Mouse (Mus musculus): ENCODE data around the gene Myom1. TPM values are rescaled to one million over a fixed set of nuclear protein-coding genes. Genes with fewer than 3 reads are reported as not detected.

The Myom1 gene
- total RNA-seq, 2 experiments from 2014 or later: 2.0 to 4.1 TPM

DNA sequence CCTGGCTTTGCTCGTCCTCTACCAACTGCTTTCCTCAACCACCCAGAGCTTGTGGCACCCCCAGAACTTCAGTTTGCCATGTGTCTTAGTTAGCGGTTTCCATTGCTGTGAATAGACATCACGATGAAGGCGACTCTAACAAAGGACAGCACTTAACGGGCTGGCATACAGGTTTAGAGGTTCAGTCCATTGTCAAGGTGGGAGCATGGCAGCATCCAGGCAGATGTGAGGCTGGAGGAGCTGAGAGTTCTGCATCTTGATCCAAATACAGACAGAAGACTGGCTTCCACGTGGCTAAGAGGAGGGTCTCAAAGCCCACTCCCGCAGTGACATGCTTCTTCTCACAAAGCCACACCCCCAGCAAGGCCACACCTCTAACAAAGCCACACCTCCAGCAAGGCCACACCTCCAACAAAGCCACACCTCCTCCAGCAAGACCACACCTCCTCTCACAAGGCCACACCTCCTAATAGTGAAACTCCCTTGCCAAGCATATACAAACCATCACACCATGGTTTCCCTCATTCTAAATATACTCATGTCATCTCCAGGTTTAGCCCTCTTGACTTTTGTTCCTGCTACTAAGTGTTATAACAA, 8.3 kb downstream of the Myom1 start:
- intact Hi-C loops (cut with DNase I): no loop called here
- DNase-seq (ENCODE audit: low spot score in 2 of 2): no peak

DNA sequence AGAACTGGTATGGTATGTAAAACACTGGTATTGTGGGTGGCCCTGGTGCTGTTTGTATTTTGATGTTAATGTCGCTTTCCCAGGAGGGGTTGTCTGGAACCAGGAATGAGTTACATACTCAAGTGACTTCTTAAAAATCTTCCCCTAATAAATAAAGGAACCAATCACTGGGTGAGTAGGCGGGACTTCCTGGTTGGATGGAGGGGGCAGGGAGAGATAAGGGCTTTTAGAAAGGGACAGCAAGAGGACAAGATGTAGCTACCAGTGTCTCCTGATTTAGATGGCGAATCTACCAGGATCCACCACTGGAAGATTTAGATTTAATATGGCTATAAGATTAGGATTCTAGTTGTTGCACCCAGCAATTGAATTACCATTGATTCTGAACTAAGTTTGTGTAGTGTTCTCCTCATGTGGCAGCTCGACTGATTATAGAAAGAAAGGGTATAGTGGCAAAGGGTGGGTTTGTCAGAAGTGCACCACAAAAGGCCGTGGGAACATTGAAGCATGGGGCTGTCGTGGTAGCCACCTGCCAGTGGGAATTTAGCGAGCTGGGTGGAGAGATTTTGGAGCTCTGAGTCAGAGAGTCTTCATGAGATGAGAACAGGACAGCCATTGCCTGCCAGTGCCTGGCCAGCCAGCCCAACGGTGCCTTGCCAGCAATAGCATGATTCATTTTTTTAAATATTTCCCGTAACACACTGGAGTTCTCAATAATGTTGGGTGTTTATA, 9.7 kb downstream of the Myom1 start:
- intact Hi-C loops (cut with DNase I): no loop called here
- no peak for DNase-seq (ENCODE audit: low spot score in 2 of 2)

DNA sequence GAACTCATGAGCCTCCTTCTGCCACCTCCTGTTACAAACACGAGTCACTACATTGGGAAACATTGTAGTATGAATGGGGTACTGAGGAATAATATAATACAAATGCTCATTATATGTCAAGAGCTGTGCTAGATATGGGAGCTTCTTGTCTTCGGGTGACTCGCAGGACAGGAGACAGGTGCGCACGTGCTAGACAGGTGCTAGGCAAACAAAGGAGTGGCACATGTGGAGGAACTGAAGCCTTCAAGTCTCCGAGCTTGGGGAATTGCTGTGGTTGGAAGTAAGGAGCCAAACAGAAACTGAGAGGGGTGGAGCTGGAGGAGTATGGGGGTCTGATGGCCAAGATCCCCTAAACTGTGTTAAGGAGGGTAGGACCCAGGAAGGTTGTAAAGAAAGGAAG, 10.7 kb downstream of the Myom1 start:
- no peak for DNase-seq (ENCODE audit: low spot score in 2 of 2)
- intact Hi-C loops (cut with DNase I): no loop called here

DNA sequence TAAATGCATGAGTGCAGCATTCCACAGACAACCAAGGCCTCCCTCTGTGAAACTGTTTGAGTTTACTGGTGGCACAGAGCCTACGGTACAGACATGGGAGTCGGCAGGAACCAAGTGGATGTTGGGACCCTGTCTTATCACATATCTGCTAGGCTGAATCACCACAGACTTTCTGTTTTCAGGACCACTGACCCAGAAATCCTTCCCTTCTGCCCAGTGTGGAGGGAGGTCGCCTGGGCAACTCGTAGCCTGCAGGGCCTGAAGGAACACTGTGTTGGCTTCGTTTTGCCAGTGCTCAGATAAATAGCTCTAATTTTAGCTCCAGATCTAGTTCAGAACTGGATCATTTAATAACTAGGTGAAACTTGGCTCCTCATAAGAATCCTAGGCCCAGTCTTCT, 12.5 kb downstream of the Myom1 start:
- no peak for DNase-seq (ENCODE audit: low spot score in 2 of 2)
- intact Hi-C loops (cut with DNase I): no loop called here

DNA sequence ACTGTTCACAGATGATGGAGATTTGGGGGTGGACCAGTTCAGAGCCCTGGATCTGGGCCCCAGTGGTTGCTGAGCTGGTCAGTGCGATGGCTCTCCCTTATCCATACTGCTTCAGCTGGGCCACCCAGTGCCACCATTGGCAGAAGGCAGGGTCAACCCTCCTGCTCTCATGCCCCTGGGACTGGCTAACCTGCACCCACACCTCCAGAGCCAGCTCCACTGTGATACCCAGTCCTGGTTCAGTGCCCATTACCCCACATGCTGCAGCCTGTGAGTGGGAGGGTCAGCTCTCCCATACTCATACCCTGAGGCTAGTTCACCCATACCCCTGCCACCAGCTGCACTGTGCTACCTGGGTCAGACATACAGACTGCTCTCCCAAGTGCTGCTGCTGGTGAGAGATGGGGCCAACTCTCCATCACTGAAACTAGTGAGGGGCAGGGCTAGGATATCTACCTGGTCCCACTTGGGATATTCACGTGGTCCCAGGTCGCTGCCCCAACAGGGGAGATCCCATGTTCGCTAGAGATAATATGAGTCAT, 15.1 kb downstream of the Myom1 start:
- DNase-seq (ENCODE audit: low spot score in 2 of 2): no peak
- intact Hi-C loops (cut with DNase I): no loop called here

DNA sequence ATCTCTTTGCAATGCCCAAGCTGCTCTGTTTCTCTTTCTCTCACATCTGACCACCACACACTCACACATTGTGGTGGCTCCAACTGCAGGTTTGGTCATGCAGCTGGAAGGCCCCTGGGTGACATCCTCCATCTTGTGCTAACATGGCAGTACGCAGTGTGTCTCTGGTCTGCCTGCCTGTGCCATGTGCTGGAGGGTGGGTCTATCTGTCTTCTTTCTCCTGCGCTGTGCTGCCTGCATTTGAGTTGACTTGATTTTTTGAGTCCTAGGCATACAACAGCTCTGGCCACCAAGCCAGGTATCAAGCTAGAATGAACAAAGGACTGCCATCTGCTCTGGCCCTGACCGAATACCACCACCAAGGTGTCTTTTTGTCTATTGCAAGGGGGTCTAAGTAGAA, 15.7 kb downstream of the Myom1 start:
- intact Hi-C loops (cut with DNase I): no loop called here

DNA sequence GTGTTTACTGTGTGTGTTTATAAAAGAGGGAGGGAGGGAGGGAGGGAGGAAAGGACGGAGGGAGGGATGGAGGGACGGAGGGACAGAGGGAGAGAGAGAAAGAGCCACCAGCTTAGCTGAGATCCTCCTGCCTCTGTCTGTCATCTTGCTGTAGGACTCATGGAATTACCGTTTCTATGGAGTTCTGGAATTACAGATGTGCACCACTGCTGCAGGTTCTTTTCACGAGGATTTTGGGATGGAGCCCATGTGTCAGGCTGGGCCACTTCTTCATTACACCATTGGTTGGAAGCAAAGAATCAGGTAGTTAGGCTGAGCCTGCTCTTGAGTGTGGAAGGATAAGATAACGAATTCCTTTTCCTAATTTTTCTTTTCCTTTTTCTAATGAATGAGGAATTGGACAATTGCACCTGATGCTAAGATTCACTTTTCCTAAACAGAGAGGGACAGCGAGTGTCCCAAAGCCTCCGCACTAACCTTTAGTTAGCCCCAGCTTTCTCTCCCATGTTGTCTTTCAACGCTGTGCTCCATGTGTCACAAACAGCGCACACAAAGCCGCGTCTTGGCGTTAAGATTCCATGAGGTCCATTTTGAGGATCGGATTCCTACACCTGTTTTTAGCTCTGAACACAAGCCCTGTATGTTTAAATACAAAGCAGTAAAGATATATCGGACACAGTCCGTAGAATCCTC, 16.3 kb downstream of the Myom1 start:
- intact Hi-C loops (cut with DNase I): no loop called here

More for the DNA sequence above, 15.7 kb downstream of the Myom1 start:
- no peak for DNase-seq (ENCODE audit: low spot score in 2 of 2)

DNA sequence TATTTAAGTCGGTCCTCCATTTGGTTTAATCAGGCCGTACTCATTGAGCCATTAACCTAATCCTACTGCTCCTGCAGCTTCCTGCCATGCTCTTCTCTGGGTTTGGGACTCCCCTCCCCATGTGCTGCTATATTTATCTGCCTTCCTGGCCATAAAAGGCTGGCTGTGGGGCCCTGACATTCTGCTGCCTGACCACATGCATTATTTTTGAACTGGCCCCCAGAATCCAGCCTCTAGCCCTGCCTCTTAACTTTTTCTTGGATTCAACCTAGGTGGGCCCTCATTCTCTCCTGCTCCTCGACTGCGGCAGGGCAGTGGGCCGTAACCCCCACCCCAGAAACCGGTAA, 16.8 kb downstream of the Myom1 start:
- DNase-seq (ENCODE audit: low spot score in 2 of 2): no peak
- intact Hi-C loops (cut with DNase I): no loop called here

More for the DNA sequence above, 16.3 kb downstream of the Myom1 start:
- no peak for DNase-seq (ENCODE audit: low spot score in 2 of 2)

DNA sequence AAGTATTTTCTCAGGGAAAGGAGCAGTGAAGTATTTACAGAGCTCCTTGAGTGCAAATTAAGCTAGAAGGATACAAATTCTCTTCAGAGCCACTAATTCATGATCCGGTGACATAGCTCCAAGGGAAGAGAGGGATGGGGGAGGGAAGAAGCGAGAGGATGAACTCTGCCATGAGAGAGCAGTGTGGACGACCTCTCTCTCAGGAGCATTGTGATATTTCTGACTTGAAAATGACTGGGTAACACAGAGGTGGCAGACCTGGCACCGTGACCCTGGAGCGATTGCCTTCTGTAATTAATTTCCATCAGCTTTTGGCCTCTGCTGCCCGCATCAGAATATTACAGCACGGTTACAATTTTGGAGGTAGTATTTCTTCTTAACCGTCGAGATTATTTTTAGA, 17.4 kb downstream of the Myom1 start:
- DNase-seq (ENCODE audit: low spot score in 2 of 2): no peak
- intact Hi-C loops (cut with DNase I): no loop called here

DNA sequence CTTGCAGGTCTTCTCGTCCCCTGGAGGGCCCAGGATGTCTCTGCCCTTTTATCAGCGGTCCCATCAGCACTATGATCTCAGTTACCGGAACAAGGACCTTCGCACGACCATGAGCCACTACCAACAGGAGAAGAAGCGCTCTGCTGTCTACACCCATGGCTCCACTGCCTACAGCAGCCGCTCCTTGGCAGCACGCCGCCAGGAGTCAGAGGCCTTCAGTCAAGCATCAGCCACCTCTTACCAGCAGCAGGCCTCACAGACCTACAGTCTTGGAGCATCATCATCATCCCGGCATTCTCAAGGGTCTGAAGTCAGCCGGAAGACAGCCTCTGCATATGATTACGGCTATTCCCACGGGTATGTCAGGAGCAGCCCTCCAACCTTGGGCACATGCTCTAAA, 20.4 kb downstream of the Myom1 start:
- intact Hi-C loops (cut with DNase I): no loop called here
- DNase-seq (ENCODE audit: low spot score in 2 of 2): no peak

DNA sequence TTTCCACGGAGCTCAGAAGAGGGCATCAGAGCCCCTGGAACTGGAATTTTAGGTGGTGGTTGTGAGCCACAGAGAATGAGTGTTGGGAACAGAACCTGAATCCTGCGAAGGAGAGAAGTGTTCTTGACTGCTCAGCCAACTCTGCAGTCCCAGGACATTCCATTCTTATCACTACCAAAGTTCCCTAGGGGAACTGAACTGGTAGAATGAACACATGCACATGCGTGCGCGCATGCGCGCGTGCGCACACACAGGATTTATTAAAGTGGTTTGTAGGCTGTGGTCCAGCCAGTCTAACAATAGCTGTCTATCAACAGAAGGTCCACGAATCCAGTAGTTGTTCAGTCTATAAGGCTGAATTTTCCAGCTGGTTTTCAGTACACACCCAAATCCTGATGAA, 21.6 kb downstream of the Myom1 start:
- intact Hi-C loops (cut with DNase I): no loop called here
- DNase-seq (ENCODE audit: low spot score in 2 of 2): no peak

DNA sequence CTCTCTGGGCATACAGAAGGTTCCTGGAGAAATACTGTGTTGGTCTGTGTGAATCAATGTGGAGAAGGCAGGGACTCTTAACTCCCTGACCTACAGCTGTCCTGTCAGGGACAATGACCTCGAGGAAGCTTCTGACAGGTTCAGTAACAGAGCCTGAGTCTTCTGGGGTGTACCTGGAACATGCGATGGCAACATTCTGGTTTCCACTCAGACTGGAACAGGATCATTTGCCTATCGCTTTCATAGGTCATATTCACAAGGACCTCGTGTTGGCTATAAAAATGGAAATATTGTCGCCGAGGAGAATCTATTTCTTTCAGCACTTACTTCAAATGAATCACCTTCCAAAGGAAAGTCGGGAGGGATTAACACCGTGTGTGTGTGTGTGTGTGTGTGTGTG, 23.5 kb downstream of the Myom1 start:
- intact Hi-C loops (cut with DNase I): no loop called here
- no peak for DNase-seq (ENCODE audit: low spot score in 2 of 2)

DNA sequence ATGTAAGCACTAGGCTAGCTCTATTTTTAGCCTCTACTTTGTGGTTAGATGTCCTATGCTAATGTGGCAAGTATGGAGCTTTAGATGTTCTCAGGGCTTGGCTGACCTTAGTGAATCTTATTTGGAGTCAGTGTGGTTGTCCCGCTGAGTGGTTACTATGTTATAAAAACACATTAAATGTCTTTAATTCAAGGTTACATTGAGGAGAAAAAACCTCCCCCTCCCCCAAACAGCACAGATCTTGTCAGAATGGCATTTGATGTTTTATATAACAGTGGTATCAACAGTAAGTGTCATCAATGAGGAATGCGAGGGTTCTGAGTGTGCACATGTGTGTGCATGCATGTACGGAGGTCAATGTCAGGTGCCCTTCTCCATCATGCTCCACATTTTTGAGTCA, 24.8 kb downstream of the Myom1 start:
- no peak for DNase-seq (ENCODE audit: low spot score in 2 of 2)
- intact Hi-C loops (cut with DNase I): no loop called here

DNA sequence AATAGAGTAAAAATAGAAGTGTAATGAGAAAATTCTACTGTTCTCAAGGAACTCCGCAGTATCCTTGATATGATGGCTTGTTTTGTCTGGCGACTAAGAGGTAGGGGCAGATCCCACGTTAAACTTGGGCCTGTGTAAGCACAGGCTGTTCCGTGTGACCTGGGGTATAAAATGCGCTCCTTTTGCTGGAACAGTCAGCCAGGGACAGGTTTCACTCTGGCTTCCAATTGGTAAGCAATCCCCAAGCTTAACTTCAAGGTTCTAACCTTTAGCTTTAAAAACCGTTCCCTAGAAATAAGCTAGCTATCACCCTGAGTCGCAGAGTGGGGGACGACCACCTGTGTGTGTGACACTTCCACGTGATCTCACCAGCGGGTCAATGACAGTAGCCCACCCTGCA, 30.3 kb downstream of the Myom1 start:
- intact Hi-C loops (cut with DNase I): no loop called here
- no peak for DNase-seq (ENCODE audit: low spot score in 2 of 2)

DNA sequence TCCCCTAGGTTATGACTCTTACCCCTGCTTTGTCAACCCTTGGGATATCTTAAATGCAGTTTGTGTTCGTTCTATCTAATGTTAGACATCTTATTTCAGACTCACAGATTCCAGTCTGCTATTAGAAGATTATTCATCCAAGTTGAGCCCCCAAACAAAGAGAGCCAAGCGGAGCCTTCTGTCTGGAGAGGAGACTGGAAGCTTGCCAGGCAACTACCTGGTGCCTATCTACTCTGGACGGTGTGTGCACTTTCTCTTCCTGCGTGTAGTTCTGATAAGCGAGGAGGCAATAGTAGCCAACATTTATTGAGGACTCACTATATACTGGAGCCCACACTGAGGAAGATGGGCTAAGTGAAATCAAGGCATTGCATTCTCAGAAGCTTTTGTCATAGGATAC, 32.0 kb downstream of the Myom1 start:
- intact Hi-C loops (cut with DNase I): no loop called here
- no peak for DNase-seq (ENCODE audit: low spot score in 2 of 2)

DNA sequence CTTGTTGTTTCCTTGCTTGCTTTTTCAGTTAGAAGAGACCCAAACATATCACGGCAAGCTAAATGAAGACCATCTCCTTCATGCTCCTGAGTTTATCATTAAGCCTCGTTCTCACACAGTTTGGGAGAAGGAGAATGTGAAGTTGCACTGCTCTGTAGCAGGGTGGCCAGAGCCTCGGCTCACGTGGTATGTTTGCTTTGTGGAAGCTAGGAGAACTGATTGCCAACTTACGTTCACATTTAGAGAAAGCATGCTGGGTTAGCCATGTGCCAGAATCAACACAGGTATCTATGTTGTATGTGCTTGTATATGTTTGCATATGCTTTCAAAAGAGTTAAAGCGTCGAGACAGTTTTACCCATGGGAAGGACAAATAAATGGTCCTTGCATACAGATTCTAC, 34.8 kb downstream of the Myom1 start:
- no peak for DNase-seq (ENCODE audit: low spot score in 2 of 2)
- intact Hi-C loops (cut with DNase I): no loop called here

DNA sequence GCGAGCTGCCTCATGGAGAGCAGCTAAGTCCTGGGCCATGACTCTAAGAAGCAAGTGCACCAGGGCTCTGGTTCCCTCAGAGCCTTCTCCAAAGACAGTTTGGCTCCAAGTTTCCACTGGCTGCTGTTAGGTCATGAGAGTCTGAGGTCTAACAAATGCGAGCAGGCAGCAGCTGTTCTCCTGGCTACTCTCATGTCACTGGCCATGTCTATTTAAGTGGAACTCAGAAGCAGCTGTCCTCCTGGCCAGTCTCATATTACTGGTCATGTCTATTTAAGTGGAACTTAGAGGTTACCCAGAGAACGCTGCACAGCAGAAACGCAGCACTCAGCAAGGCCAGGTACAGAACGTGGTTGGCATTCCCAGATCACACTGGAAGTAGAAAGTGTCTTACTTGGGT, 36.4 kb downstream of the Myom1 start:
- DNase-seq (ENCODE audit: low spot score in 2 of 2): no peak
- intact Hi-C loops (cut with DNase I): no loop called here

DNA sequence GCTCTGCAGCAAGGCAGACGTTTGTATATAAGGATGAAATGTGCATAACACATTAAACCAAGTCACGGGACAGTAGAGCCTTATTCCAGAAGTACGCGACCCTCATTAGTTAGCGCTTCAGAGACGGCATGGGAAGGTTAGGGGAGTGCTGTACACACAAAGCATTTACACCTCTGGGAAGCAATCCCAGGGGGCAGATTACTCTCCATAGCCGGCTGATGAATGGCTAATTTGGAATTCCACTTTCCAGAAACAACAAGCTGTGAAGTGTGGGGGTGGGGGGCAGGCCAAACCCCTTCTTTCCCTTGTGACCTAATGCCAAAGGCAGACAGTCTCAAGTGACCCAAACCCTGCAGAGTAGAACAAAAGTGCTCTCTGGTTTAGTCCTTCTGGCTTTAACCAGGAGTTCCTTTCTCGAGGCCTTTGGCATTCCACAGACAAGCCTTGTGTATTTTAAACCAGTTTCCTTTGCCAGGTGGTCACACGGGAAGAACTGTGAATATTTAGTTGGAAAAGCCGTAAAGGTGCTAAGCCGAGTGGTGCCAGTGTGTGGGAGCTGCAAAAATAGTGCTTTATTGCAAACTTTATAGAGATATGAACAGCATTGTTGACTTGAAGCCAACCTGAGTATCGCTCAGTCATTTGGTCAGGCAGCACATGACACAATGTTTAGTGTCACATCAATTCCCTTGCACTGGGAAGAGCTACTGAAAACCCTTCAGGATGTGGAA, 37.6 kb downstream of the Myom1 start:
- intact Hi-C loops (cut with DNase I): no loop called here
- DNase-seq (ENCODE audit: low spot score in 2 of 2): peak in 1 of 2 experiments; percentile 21

DNA sequence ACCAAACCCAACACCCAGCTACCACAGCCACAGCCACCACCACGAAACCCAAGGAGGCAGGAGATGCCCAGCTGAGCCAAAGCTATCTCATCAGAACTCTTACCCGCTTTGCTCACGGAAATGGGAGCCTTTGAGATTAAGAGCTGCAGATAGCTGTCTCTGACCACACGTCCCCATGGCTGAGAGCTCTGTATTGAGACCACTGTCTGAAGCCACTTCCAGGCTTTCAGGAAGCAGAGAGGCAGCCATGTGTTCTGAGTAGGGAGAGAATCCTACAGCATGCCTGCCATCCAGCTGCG, 38.1 kb downstream of the Myom1 start:
- intact Hi-C loops (cut with DNase I): no loop called here

DNA sequence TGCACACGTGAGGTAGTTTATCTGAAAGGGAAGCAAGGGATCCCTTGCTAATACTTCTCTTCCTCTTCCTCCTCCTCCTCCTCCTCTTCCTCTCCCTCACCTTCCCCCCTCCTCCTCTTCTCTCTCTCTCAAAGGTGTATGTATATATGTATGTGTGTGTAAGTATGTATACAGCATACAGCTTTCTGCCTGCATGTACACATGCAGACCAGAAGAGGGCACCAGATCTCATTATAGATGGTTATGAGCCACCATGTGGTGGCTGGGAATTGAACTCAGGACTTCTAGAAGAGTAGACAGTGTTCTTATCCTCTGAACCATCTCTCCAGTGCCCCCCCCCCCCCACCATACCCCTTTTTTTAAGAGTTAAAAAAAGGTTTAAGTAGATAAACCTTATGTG, 40.2 kb downstream of the Myom1 start:
- no peak for DNase-seq (ENCODE audit: low spot score in 2 of 2)
- intact Hi-C loops (cut with DNase I): no loop called here

More for the DNA sequence above, 38.1 kb downstream of the Myom1 start:
- no peak for DNase-seq (ENCODE audit: low spot score in 2 of 2)

DNA sequence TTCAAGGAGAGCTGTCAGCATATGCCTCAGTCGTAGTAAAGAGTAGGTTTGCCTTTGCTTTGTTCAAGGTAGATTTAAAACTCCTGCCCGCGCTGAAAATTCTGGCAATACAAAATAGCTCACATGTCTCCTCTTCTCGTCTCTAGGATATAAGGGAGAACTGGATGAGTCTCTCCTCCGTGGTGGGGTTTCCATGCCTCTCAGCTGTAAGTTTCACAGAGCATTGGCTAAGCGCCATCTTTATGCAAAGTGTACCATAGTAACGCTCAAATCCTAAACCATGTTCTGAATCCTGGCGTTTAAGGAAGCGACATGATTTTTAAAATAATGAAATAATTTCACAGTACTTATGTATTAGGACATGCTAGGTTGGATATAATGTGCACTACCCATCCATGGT, 43.2 kb downstream of the Myom1 start:
- intact Hi-C loops (cut with DNase I): no loop called here
- no peak for DNase-seq (ENCODE audit: low spot score in 2 of 2)
